Mouse (Mus musculus) liver, postnatal 0 days (tissue): ENCODE data around the gene AL731706.2.

ENCODE experiments used
- CTCF ChIP-seq: sonication (generic); IDR thresholded peaks from 2 replicates; pipeline ENCODE4 v1.5.1; 2016; ENCODE audit warnings: antibody characterized with exemption, low read depth
- EP300 ChIP-seq: IDR thresholded peaks from 2 replicates; pipeline ENCODE4 v1.6.1; 2016; ENCODE audit warnings: antibody characterized with exemption, low read depth, mild to moderate bottlenecking

GRCm38 (mm10) chr2:136908596-136908995 lies 23.1 kb upstream of the AL731706.2 start:
- no peak for TF ChIP-seq CTCF
- TF ChIP-seq EP300: no peak
